ENCODE assay signal across 9 mouse cellular contexts in the genomic region with DNA sequence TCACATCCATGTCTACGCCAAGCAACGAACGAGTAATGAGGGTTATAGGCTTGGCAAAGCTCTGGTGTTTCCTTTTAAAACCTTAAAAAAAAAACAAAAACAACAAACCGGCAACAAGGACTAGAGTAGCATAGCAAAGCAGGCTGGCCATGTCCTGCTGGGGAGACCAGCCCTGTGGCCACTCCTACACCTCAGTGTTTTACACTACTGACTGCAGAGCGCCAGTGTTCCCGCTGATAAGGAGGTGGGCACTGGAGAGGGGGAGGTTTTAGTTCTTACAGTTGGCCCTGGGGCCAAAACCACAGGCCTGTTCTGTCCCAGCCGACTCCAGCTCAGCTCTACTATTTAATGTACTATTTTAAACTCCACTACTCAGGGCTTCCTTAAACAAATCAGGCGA. TPM values are rescaled to one million over a fixed set of nuclear protein-coding genes. Genes with fewer than 3 reads are reported as not detected.
DNase-seq lines count a peak whose midpoint lies in the region; ATAC-seq and TF ChIP-seq lines count a peak whose summit lies in the region.
"Had no signal": no experiment of that assay in that cellular context is flagged by ENCODE, and none has a peak within 500 bp of the region (broad histone marks: within the 10 kb centered on the region; RNA-seq: fewer than 3 reads in every experiment).

No protein-coding gene starts in this region.

- H3K4me3 ChIP-seq in forebrain, embryonic 14.5 days (ENCODE audit: low read depth, low read length): no peak overlapping the region
- no peak overlapping the region for H3K4me3 ChIP-seq in forebrain, embryonic 13.5 days
- no peak overlapping the region for H3K4me3 ChIP-seq in layer of hippocampus, adult 2 months

- DNase-seq in forebrain, embryonic 14.5 days (ENCODE audit: low spot score): no peak
- DNase-seq in layer of hippocampus, adult 2 months (ENCODE audit: low spot score in 2 of 2): no peak
- no peak for DNase-seq in layer of hippocampus, adult 8-10 months (ENCODE audit: low spot score in 2 of 2)
- no peak for DNase-seq in natural killer cell, adult 2 months (ENCODE audit: low spot score in 2 of 2)

- H3K4me2 ChIP-seq in forebrain, embryonic 14.5 days (ENCODE audit: low read length): no peak overlapping the region
- H3K4me2 ChIP-seq in forebrain, embryonic 13.5 days: no peak overlapping the region

- no peaks in the 10 kb centered on the region for H3K27me3 ChIP-seq in forebrain, embryonic 14.5 days (replicated peaks; ENCODE audit: control insufficient read depth, insufficient read depth, low read length)
- no peaks in the 10 kb centered on the region for H3K27me3 ChIP-seq in forebrain, embryonic 13.5 days

- ATAC-seq in forebrain, embryonic 14.5 days: no peak
- no peak for ATAC-seq in forebrain, embryonic 13.5 days
- peak; percentile 79 for ATAC-seq in erythroid progenitor cell, adult 5-6 weeks (replicated peaks; ENCODE audit: low FRiP score, poor library complexity, severe bottlenecking)
- ATAC-seq in megakaryocyte progenitor cell, adult 5-6 weeks (replicated peaks; ENCODE audit: poor library complexity): peak; percentile 74
- no peak for ATAC-seq in cerebellum, adult (ENCODE audit: insufficient number of reproducible peaks, low FRiP score, low TSS enrichment)

- WGBS in forebrain, embryonic 14.5 days: 30% methylated on average over 8 of the region's 8 CpGs
- 31% methylated on average over 8 of the region's 8 CpGs for WGBS in forebrain, embryonic 13.5 days

- 0 out of 2 replicates have a peak, but pooled peaks cover 7% of the 10 kb centered on the region for H3K4me1 ChIP-seq in forebrain, embryonic 14.5 days (ENCODE audit: control insufficient read depth, insufficient read depth, low read length)
- peaks cover 32% of the 10 kb centered on the region for H3K4me1 ChIP-seq in forebrain, embryonic 13.5 days

- TF ChIP-seq CTCF in layer of hippocampus, adult 2 months (conservative IDR thresholded peaks at IDR 0.05): no peak

- no peak overlapping the region for H3K9ac ChIP-seq in forebrain, embryonic 14.5 days (ENCODE audit: low read length)
- no peak overlapping the region for H3K9ac ChIP-seq in forebrain, embryonic 13.5 days

- H3K36me3 ChIP-seq in forebrain, embryonic 14.5 days (ENCODE audit: control insufficient read depth, insufficient read depth, low read length): peaks cover 69% of the 10 kb centered on the region
- H3K36me3 ChIP-seq in forebrain, embryonic 13.5 days (ENCODE audit: poor library complexity, severe bottlenecking): peaks cover 86% of the 10 kb centered on the region

- no peaks in the 10 kb centered on the region for H3K9me3 ChIP-seq in forebrain, embryonic 14.5 days (replicated peaks; ENCODE audit: control insufficient read depth, low read length)
- H3K9me3 ChIP-seq in forebrain, embryonic 13.5 days (replicated peaks): no peaks in the 10 kb centered on the region

- 0 out of 2 replicates have a peak overlapping the region, but pooled peaks have one; percentile 14 for H3K27ac ChIP-seq in forebrain, embryonic 14.5 days (ENCODE audit: low read depth, low read length)
- H3K27ac ChIP-seq in forebrain, embryonic 13.5 days: no peak overlapping the region
- peak overlapping the region; percentile 74; the same call in 1 of the 2 replicates for H3K27ac ChIP-seq in layer of hippocampus, adult 2 months

RNA-seq across cellular contexts. Expression of gene 1500011B03Rik, which starts 15.8 kb away (rescaled TPM):
- 255 and 273 TPM in 2 replicates for polyA plus RNA-seq in forebrain, embryonic 14.5 days (2014; fragmentation: Nextera tagmentation; extraction: Ambion mirVana)
- 184 and 195 TPM in 2 replicates for polyA plus RNA-seq in forebrain, embryonic 13.5 days (2015; fragmentation: Nextera tagmentation; extraction: Ambion mirVana)
- total RNA-seq in layer of hippocampus, adult 2 months (2021): 100 to 1,000 TPM; 136 to 154 TPM
- total RNA-seq in layer of hippocampus, adult 8-10 months (2022): 100 to 1,000 TPM; 133 to 155 (median 137) TPM
- 11.7 and 11.9 TPM in 2 replicates for total RNA-seq in erythroid progenitor cell, adult 5-6 weeks (2015; ENCODE audit: low replicate concordance)
- total RNA-seq in erythroid progenitor cell, adult 5-6 weeks (2017; ENCODE audit: low replicate concordance): 14.5 TPM in 1 of 2 replicates, not detected in the other
- total RNA-seq in megakaryocyte progenitor cell, adult 5-6 weeks (2015): 61.6 and 65.6 TPM in 2 replicates
- total RNA-seq in megakaryocyte progenitor cell, adult 5-6 weeks (2017): 35.0 and 36.2 TPM in 2 replicates

RNA-seq across cellular contexts. Expression of gene Git2, which starts 32.2 kb away (rescaled TPM):
- polyA plus RNA-seq in forebrain, embryonic 14.5 days (2014; fragmentation: Nextera tagmentation; extraction: Ambion mirVana): 29.1 and 36.3 TPM in 2 replicates
- polyA plus RNA-seq in forebrain, embryonic 13.5 days (2015; fragmentation: Nextera tagmentation; extraction: Ambion mirVana): 41.2 and 45.3 TPM in 2 replicates
- 10 to 100 TPM; 45.7 to 47.5 TPM for total RNA-seq in layer of hippocampus, adult 2 months (2021)
- total RNA-seq in layer of hippocampus, adult 8-10 months (2022): 10 to 100 TPM; 51.1 to 61.4 (median 55.3) TPM
- 57.0 and 59.5 TPM in 2 replicates for total RNA-seq in erythroid progenitor cell, adult 5-6 weeks (2015; ENCODE audit: low replicate concordance)
- total RNA-seq in erythroid progenitor cell, adult 5-6 weeks (2017; ENCODE audit: low replicate concordance): 51.1 and 56.1 TPM in 2 replicates
- total RNA-seq in megakaryocyte progenitor cell, adult 5-6 weeks (2015): 84.7 and 88.9 TPM in 2 replicates
- total RNA-seq in megakaryocyte progenitor cell, adult 5-6 weeks (2017): 73.6 and 81.1 TPM in 2 replicates

RNA-seq across cellular contexts. Expression of gene Ankrd13a, which starts 33.0 kb away (rescaled TPM):
- polyA plus RNA-seq in forebrain, embryonic 14.5 days (2014; fragmentation: Nextera tagmentation; extraction: Ambion mirVana): 25.8 and 32.3 TPM in 2 replicates
- 26.8 and 30.0 TPM in 2 replicates for polyA plus RNA-seq in forebrain, embryonic 13.5 days (2015; fragmentation: Nextera tagmentation; extraction: Ambion mirVana)
- 10 to 100 TPM; 39.6 to 48.8 TPM for total RNA-seq in layer of hippocampus, adult 2 months (2021)
- total RNA-seq in layer of hippocampus, adult 8-10 months (2022): 10 to 100 TPM; 39.6 to 51.4 (median 47.0) TPM
- total RNA-seq in erythroid progenitor cell, adult 5-6 weeks (2015; ENCODE audit: low replicate concordance): 113 and 121 TPM in 2 replicates
- 124 and 147 TPM in 2 replicates for total RNA-seq in erythroid progenitor cell, adult 5-6 weeks (2017; ENCODE audit: low replicate concordance)
- 264 and 290 TPM in 2 replicates for total RNA-seq in megakaryocyte progenitor cell, adult 5-6 weeks (2015)
- total RNA-seq in megakaryocyte progenitor cell, adult 5-6 weeks (2017): 298 and 323 TPM in 2 replicates

RNA-seq across cellular contexts. Expression of gene 4930519G04Rik, which starts 46.0 kb away (rescaled TPM):
- not detected in 2 replicates for polyA plus RNA-seq in forebrain, embryonic 14.5 days (2014; fragmentation: Nextera tagmentation; extraction: Ambion mirVana)
- polyA plus RNA-seq in forebrain, embryonic 13.5 days (2015; fragmentation: Nextera tagmentation; extraction: Ambion mirVana): not detected in 2 replicates
- total RNA-seq in layer of hippocampus, adult 2 months (2021): not detected
- total RNA-seq in layer of hippocampus, adult 8-10 months (2022): not detected
- total RNA-seq in erythroid progenitor cell, adult 5-6 weeks (2015; ENCODE audit: low replicate concordance): not detected in 2 replicates
- total RNA-seq in erythroid progenitor cell, adult 5-6 weeks (2017; ENCODE audit: low replicate concordance): not detected in 2 replicates
- total RNA-seq in megakaryocyte progenitor cell, adult 5-6 weeks (2015): 0.07 and 0.17 TPM in 2 replicates
- 0.08 TPM in 1 of 2 replicates, not detected in the other for total RNA-seq in megakaryocyte progenitor cell, adult 5-6 weeks (2017)

RNA-seq across cellular contexts. Expression of gene Gm9936, which starts 51.0 kb away (rescaled TPM):
- 1.8 and 2.4 TPM in 2 replicates for polyA plus RNA-seq in forebrain, embryonic 14.5 days (2014; fragmentation: Nextera tagmentation; extraction: Ambion mirVana)
- 0.76 and 0.87 TPM in 2 replicates for polyA plus RNA-seq in forebrain, embryonic 13.5 days (2015; fragmentation: Nextera tagmentation; extraction: Ambion mirVana)
- under 1 TPM; 0.51 to 0.59 TPM for total RNA-seq in layer of hippocampus, adult 2 months (2021)
- under 1 TPM; 0.61 to 0.98 (median 0.82) TPM for total RNA-seq in layer of hippocampus, adult 8-10 months (2022)
- total RNA-seq in erythroid progenitor cell, adult 5-6 weeks (2015; ENCODE audit: low replicate concordance): not detected in 2 replicates
- not detected in 2 replicates for total RNA-seq in erythroid progenitor cell, adult 5-6 weeks (2017; ENCODE audit: low replicate concordance)
- total RNA-seq in megakaryocyte progenitor cell, adult 5-6 weeks (2015): not detected in 2 replicates
- not detected in 2 replicates for total RNA-seq in megakaryocyte progenitor cell, adult 5-6 weeks (2017)
- total RNA-seq: monocyte, adult 5-6 weeks had no signal

Comparison
In these comparisons a context has a peak if more than half of its experiments do, and no peak if none do; other contexts are left out.
1. ATAC-seq: peak in erythroid progenitor cell, adult 5-6 weeks (single experiment) and megakaryocyte progenitor cell, adult 5-6 weeks (single experiment); none in forebrain, embryonic 14.5 days (single experiment), forebrain, embryonic 13.5 days (single experiment) and cerebellum, adult (single experiment).